Mouse (Mus musculus): ENCODE measurements around the gene Gm13420. TPM values are rescaled to one million over a fixed set of nuclear protein-coding genes. Genes with fewer than 3 reads are reported as not detected.
A peak's percentile ranks its signal among the peaks of the same experiment; 100 is the strongest.
"Not testable (repeated sequence)": the region's sequence is repeated elsewhere in the genome, so short reads cannot be mapped to it uniquely, and the experiment has no call there.

The Gm13420 gene
- under 1 TPM; 0.58 to 0.75 TPM for total RNA-seq (2021)

DNA sequence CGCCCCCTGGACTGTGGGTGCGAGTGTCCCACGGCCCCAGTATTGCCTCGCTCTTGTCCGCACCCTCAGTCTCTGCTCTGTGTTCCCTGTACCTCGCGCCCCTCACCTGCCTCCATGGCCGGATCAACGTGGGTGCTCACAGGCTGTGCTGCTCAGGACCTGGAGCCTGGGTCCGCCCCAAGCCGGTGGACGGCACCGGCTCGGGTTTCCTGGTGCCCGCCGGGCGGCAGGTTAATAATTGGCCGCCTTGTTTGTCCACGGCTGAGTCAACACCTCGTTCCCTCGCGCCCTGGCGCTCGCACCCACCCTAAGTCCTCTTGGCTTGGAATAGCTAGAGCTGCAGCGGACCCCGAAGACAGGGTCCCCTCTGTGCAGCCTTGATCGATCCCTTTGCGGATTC is at the start of gene Gm13420:
Gm13420 (minus strand) TSS at position 189 of the 400 bp plus-strand sequence.
- DNase-seq, result no peak

DNA sequence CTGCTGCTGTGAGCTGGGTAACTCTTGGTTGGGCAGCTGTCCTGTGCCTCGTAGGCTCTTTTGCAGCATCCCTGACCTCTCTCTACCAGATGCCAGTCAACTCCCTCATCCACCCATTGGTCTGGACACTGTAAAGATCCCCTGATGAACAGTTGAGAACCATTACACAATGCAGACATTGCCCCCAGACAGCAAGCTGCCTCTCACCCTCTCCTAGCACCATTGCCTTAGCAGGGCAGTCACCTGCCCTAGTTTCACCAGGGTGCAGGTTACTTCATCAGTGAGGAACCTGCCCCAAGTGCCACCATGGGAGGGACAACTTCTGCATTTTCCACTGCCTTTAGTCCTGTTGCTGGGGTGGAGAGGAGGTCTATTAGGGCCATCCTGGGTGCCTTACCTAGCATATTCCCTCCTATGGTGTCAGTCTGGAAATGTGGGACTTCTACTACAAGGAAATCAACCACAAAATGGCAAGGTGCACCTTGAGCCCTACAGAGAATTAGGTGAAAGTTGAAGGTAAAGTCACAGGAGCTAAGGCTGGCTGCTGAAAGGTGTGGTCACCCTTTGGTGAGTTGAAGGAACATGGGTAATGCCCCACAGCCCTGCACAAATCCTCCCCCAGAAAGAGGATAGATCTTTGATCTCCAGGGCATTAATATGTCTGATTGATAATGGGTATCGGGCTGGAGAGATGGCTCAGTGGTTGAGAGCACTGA is 41.4 kb upstream of the Gm13420 start:
- no peak for DNase-seq

DNA sequence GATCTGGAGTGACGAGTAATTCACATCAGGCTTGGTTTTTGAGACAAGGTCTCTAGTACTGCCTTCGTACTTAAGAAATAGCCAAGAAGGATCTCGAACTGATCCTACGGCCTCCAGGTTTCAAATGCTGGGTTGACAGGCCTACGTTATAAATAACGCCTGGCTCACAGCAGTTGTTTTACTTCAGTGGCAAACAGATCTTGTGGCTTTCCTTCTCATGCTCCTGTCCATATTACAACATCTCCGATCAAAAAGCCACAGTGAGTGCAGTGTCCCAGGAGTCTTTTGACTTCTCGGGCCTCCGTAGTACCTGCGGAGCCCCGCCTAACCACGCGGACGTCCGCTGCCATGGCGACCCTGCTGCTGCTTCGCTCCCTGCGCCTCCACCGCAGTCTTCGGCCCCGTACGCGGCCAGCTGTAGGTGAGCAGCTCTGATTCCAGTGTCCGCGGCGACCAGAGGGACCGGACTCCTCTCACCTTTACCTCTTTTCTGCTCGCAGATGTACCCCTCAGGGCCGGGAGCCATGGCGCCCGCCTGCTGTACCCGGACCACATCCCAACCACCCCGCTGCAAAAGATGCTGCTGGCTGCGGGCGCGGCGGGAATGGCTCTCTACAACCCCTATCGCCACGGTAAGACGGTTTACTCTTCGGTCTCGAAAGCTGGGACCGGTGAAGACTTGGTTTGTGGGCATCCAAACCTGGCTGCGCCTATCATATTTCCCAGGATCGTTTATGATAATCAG is 36.6 kb upstream of the Gm13420 start, which contains the start of gene Trub2:
Trub2 (minus strand) TSS at position 566 of the 745 bp plus-strand sequence.
- DNase-seq, result peak; percentile 88 to 89

DNA sequence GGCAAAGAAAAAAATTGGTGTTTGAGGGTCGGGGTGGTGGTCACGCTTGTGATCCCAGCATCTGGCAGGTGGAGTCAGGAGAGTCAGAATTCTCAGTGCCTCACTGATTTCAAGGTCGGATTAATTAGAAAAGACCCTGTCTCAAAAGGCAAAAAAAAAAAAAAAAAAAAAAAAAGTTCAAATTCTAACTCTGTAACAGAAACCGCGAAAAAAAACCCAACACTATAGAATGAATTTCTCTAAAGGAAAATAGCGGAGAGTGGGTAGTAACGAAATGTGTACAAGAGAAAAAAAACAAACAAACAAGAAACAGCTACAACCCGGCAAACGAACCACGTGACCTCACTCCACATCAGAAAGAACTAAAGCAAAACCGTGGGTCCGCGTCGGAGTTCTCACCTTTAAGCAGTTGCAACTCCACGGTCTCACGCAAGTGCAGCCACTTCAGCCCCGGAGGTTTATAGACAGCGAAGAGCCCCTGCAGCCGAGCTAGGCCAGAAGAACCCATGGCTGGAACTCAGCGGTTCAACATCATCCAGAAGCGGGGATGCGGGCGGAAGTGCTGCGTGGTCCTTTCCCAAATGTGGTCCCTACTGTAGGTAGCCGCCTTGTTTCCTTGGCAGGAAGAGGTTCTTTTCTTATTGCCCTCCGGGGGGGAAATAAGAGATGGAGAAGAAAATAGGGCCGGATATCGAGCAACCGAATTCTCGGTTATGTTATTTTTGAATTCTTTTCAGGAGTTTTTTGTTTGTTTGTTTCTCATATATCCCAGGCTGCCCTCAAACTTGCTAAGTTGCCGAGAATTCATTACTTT is 35.8 kb upstream of the Gm13420 start, which contains the start of gene Coq4:
Coq4 (plus strand) TSS at position 390 of the 814 bp plus-strand sequence.
- DNase-seq, result peak; percentile 89 to 90

DNA sequence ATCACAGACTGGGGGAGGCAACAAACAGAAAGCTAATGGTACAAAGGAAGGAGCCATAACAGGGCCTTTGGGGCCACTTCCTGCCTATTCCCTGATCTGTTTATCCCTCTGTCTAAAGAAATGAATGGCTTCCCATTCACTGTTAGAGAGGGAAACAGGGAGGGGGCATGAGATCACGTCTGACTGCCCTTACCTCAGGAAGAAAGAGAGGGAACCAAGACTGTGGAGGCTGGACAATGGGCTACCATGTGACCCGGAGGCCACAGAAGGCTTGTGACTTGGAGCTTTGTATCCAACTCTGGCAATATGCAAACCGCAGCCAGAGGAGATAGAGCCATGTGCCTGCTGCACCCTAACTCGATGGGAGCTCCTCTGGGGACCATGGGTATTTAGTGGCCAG is 32.8 kb upstream of the Gm13420 start:
- DNase-seq, result no peak

DNA sequence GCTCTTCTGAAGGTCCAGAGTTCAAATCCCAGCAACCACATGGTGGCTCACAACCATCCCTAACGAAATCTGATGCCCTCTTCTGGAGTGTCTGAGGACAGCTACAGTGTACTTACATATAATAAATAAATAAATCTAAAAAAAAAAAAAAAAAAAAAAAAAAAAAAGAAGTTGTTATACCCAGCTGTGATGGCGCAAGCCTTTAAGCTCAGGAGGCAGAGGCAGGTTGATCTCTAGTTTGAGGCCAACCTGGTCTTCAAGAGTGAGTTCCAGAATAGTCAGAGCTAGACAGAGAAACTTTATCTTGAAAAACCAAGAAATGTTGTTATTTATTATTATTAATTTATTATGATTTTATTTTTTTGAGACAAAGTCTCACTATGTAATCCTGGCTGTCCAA is 29.8 kb upstream of the Gm13420 start:
- DNase-seq, result not testable (repeated sequence)

DNA sequence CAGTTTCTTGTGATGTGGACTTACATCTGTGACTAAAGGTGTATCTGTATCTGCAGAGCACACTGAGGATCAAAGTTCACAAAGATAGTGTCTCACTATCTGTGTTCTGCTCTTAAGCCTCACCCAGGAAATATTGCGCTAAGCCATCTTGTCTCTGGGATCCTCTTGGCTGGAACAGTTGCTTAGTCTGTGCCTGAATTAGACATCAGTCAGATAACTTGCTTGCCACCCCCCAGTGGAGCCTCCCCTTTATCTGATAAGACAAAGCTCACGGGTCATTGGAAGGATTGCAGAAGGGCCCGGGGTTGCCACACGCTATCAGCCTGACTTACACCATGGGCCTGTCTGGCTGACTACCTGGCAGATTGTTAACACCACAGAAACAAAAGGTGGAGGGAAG is 21.8 kb upstream of the Gm13420 start:
- DNase-seq, result no peak

DNA sequence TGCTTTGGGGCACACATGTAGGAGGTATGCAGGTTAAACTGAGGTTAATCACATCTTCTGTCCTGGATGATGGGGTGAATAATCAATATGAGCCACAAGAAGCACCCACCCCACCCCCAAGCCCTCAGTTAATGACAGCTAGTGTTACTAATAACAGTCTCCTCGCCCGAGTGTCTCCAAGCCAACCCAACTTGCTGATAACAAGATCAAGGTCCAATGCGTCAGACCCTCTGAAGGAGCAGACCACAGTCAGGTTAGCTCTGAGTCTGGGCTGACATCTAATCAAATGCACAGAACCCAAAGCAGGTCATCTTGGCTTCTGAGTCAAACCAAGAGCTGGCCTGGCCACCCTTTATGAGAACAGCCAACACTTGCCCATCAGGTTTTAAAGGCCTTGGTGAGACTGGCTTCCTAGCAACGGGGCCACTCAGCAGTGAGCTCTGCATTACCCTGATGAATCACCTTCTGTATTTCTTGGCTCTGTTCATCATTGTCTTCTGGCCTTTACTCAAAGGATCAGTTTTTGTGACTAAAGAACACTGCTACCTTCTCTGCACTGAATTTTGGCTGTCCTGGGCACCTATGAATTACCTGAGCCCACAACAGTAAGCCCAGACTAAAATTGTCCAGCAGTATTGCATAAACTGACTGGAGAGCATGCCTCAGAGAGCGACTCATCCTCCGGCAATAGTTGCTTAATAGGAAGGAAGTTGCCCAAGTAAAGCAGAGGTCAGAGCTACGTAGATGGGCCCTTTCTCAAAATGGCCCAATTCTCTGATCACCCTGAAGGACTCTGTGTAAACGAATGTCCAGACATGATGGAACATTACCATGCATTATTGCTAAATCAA is 20.4 kb upstream of the Gm13420 start:
- no peak for DNase-seq

DNA sequence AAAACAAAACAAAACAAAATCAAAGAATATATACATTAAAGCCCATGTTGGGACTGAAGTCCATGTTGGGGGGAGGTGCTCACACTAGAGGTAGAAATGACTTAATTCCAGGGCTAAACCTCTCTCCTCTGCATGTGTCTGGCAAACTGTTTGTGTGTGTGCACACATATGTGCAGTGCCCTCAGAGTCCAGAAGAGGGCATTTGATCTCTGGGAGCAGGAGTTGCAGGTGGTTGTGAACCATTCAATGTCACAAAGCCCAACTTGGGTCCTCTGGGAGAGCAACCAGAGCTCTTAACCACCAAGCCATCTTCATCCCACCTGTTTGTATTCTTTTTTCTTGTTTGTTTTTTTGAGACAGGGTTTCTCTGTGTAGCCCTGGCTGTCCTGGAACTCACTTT is 18.7 kb upstream of the Gm13420 start:
- no peak for DNase-seq

DNA sequence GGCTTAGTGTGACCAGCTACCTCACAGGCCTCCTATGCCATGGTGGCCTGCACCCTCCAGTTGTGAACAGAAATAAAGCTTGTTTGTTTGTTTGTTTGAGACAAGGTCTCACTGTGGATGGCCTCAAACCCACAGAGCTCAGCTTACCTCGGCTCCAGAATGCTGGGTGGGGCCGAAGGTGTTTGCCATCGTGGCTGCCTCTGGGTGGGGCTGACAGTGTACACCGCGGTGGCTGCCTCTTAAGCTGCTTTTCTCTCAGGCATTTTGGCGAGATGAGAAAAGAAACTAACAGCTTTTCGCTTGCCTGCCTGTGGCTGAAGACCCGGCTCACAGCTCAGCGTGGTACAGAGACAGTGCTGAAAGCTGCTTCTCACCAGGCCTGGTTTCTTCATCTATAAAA is 17.4 kb upstream of the Gm13420 start:
- no peak for DNase-seq

DNA sequence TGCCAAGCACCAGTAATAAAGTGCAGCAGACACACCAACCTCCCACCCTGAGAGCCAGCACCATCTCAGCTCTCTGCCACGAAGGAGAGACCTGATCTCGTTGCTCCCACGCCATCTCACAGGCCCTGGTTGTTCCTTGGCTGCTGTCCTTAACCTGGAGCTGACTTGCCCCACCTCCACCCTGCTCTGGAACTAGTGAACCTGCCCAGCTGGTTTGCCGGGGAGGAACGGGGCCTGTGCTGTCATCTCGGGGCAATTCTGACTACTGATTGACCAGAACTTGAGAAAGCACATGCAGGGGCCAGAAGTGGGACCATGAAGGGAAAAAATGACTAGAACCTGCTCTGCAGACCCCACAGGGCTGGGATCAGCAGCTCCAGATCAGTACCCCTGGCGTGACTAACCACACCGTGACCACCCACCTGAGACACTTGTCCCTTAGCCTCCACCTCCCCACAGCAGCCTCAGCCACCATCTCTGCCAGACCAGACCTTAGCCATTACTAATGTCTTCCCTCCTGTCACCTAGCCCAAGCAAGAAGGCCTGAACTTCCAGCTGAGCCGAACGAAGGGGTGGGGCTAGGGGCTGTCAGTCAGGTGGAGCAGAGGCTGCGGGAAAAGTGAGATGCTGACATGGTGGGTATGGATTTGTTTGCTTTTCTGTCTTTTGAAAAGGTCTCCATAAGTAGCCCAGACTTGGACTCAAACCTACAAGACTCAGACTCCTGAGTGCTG is 16.7 kb upstream of the Gm13420 start:
- DNase-seq, result no peak

DNA sequence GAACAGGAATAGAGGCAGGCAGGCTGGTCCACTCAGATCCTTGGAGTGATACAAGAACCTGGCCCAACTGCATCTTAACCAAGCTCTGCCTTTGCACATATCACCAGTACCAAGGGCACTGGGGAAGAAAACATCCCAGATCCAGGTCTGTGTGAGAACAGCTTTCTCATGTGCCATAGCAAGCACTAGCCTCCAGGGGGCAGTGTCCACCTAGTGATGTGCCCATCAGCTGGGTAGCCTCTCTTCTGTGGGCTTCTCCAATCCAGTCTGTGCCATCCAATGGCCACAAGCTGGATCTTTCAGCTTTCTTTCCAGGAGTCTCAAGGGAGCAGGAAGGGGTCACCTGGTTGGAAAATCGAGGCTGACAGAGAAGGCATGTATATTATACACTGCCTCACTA is 13.3 kb upstream of the Gm13420 start:
- DNase-seq, result peak; percentile 44 to 54

DNA sequence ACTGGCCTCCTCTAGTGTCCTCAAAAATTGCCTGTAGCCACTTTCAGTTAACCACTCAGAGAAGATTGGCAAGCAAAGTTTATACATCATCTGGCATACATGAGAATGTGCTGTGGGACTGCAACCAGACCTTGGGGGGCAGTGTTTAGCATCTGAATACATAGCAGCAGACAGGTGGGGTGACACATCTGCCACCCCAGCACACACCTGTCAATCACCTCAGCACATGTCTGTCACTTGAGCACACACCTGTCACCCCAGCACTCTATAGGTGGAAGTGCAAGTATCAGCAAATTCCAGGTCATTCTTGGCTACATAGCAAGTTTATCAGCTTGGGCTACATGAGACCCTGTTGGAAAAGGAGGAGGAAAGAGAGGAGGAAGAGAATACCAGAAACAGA is 4.2 kb upstream of the Gm13420 start:
- no peak for DNase-seq

DNA sequence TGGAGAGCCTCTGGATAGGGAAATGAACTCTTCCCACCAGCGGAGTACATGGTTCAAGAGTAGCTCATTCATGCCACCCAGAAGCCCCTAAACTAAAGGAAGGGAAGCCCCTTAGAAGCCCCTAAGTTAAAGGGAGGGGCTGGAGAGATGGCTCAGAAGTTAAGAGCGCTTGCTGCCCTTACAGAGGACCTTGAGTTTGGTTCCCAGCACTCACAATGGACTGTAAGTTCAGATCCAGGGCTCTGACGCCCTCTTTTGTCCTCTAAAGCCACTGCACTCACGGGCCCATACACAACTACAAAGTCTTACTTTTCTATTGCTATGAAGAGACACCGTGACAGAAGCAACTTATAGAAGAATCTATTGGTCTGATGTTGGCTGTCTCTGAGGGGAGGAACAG is 912 bp upstream of the Gm13420 start:
- no peak for DNase-seq

DNA sequence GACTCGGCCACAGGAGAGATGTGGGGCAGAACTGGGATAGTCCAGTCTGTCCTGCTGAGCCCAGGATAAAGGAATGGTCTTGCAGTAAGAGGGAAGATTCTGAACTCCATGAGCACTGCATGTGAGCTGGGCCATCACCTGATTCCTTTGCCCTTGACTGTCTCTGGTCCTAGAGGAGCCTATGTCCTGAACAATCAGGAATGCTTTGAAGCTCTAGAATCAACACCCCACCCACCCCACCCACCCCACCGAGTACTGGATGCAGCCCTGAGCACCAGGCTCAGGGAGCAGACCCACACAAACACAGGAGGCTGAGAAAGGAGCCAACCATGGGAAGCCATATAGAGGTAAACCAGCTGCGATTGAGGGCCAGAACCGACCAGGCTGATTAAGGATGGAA is 3.0 kb downstream of the Gm13420 start:
- no peak for DNase-seq

DNA sequence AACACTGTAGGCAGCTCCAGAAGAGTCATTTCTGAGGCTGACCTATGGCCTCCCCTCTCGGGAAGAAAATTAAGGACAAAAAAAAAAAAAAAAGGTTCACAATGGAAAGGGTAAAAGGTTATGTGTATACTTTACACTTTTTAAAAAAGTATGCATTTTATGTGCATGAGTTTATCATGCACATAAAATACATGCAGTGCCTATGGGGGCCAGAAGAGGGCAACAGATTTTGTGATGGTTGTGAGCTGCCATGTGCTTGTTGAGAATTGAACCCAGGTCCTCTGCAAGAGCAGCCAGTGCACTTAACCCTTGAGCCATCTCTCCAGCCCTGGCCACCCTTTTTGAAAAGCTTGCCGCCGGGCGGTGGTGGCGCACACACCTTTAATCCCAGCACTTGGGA is 3.6 kb downstream of the Gm13420 start:
- no peak for DNase-seq

DNA sequence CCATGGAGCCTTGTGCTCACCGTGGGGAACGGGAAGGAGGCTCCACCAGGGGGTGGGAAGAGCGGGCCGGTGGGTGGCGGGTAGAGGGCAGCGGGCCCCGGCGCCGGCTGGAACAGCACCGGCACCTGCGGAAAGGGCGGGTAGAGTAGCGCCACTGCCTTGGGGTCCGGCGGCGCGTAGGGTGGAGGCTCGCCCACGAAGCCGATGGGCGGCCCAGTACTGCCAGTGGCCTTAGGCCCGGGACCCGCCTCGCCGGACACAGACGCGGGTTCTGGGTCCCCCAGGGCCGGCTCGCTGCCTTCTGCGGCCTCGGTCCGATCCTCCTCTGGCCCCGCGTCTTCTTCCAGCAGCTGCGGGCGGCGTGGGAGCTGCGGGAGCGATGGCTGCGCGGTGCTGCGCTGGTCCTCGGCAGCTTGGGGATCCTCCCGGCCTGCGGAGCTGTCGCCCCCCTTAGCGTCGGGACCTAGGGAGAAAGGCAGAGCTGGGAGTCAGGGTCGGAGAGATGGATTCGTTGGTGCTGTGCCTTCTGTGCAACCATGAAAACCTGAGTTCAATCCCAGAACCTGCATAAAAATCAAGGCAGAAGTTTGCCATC is 4.2 kb downstream of the Gm13420 start:
- no peak for DNase-seq

DNA sequence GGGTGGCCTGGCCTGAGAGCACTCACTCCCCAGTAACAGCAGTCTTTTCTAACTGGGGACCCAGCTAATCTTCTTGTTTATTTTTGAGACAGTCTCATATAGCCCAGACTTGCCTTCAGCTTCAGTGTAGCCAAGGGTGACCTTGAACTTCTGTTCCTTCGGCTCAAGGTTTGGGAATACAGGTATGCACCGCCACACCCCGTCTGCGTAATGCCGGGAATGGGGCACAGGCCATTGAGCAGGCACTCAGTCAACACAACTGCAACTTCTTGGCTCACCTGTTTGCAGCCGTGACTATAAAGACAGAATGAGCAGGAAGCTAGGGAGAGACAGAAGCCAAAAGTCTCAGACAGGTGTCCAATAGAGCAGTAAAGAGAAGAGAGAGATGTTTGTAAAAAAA is 7.2 kb downstream of the Gm13420 start:
- DNase-seq, result no peak

DNA sequence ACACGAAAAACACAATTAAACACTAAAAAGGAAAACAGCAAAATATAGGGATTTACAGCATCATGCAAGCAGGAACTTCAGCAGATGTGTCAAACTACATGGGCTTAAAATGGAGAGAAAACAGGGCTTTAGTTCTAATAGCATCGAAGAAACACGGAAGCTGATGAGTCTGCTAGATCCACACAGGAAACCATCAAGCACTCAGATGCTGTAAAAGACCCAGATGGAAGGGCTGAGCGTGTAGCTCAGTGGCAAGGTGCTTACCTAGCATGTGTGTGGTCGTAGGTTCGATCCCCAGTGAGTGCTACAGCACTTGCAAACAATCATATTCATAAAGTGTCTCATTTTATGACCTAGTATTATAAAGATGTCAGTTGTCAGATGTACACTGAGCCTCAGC is 10.3 kb downstream of the Gm13420 start:
- DNase-seq, result no peak

DNA sequence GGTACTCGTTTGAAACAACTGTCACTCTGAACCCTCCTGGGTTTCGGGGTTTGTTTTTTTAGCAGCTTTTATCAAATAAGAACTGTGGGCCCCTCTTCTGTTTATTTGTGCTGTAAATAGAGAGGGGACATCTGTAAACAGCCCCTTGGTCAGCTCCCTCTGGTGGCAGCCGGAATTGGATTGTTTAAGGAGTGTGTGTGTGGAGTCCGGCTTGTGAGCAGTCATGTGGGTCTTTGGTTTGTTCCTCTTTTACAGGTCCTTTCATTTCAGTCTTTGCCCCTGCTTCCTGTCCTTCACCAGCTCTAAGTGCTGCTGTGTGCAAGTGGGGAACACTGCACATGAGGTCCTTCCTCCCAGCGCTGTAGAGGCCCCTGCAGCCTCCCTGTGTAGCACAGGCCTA is 12.1 kb downstream of the Gm13420 start:
- no peak for DNase-seq

DNA sequence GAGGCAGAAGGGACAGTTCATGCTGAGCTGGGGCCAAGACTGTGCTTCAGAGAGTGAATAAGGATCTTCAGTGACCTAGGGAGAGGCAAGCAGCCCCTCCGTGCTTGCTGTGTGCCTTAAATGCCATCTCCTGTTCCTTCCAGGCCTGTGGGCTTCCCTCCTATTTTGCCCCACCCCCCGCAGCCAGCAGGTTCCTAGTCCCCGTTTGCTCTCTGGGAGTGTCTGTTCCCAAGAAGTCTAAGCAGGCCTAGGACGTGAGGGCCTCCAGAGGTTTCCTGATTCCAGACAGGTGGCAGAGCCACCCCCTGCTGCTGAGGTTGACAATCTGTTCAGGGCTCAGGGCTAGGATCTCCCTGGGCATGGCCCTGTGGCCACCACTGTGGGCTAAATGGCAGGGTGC is 12.7 kb downstream of the Gm13420 start:
- no peak for DNase-seq
